ENCODE assay signal across 23 mouse cellular contexts in the genomic region with DNA sequence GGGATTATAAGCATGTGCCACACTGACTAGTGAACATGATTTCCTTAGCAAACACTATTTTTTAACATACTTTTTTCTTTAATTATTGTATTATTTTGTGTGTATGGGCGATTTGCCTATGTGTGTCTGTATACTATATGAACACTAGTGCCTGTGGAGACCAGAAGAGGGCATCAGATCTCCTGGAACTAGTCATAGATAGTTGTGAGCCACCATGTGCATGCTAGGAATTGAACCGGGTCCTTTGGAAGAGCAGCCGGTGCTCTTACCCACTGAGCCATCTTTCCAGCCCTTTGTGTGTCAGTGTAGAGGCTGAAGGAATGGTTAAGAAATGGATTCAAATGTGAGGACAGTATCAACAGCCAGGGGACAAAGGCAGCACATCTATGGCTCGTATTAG.
DNase-seq lines count a peak whose midpoint lies in the region; ATAC-seq and TF ChIP-seq lines count a peak whose summit lies in the region.
"Had no signal": no experiment of that assay in that cellular context is flagged by ENCODE, and none has a peak within 500 bp of the region (broad histone marks: within the 10 kb centered on the region; RNA-seq: fewer than 3 reads in every experiment).

No protein-coding gene starts in this region.

- intact Hi-C loops in left cerebral cortex, adult 2 months (cut with DNase I) = no loop called here

- WGBS in forebrain, postnatal 0 days = 90% methylated on average over 4 of the region's 4 CpGs
- WGBS in forebrain, embryonic 13.5 days = 78% methylated on average over 4 of the region's 4 CpGs
- whole genome bisulfite sequencing in intestine, postnatal 0 days = 84% methylated on average over 4 of the region's 4 CpGs
- WGBS in intestine, embryonic 15.5 days = 81% methylated on average over 4 of the region's 4 CpGs
- WGBS in lung, postnatal 0 days = 84% methylated on average over 4 of the region's 4 CpGs
- WGBS in lung, adult 2 months = 84% methylated on average over 4 of the region's 4 CpGs

- TF ChIP-seq CTCF in forebrain, postnatal 0 days (IDR thresholded peaks at IDR 0.05; ENCODE audit: low read depth) = peak; percentile 25; the same call in 1 of the 2 replicates
- peak; percentile 41 for TF ChIP-seq CTCF in intestine, postnatal 0 days (IDR thresholded peaks at IDR 0.05; ENCODE audit: low read depth)
- TF ChIP-seq CTCF in lung, postnatal 0 days (IDR thresholded peaks at IDR 0.05) = peak; percentile 42
- no peak for TF ChIP-seq CTCF in lung, adult 2 months (IDR thresholded peaks at IDR 0.05; ENCODE audit: insufficient read depth, low read length)
- no peak; the same call in 1 of the 2 replicates for TF ChIP-seq CTCF in left cerebral cortex, adult 2 months (IDR thresholded peaks at IDR 0.05)

- no peaks in the 10 kb centered on the region for H3K4me1 ChIP-seq in forebrain, postnatal 0 days (ENCODE audit: insufficient read depth)
- H3K4me1 ChIP-seq in forebrain, embryonic 13.5 days = no peaks in the 10 kb centered on the region
- no peaks in the 10 kb centered on the region for H3K4me1 ChIP-seq in intestine, postnatal 0 days (replicated peaks; ENCODE audit: control insufficient read depth, insufficient read depth, low read length)
- H3K4me1 ChIP-seq in intestine, embryonic 15.5 days (replicated peaks) = peaks cover 4% of the 10 kb centered on the region
- H3K4me1 ChIP-seq in lung, postnatal 0 days (ENCODE audit: insufficient read depth, low read depth, low read length) = no peaks in the 10 kb centered on the region
- no peaks in the 10 kb centered on the region for H3K4me1 ChIP-seq in lung, adult 2 months (ENCODE audit: control insufficient read depth, insufficient read depth, low read length)

- H3K36me3 ChIP-seq in forebrain, postnatal 0 days (ENCODE audit: insufficient read depth) = peaks cover 30% of the 10 kb centered on the region
- H3K36me3 ChIP-seq in forebrain, embryonic 13.5 days (ENCODE audit: poor library complexity, severe bottlenecking) = 0 out of 2 replicates have a peak, but pooled peaks cover 10% of the 10 kb centered on the region
- peaks cover 24% of the 10 kb centered on the region for H3K36me3 ChIP-seq in intestine, postnatal 0 days (ENCODE audit: control insufficient read depth, insufficient read depth)
- no peaks in the 10 kb centered on the region for H3K36me3 ChIP-seq in intestine, embryonic 15.5 days
- H3K36me3 ChIP-seq in lung, postnatal 0 days (ENCODE audit: insufficient read depth, low read length) = peaks cover 7% of the 10 kb centered on the region; the same call in 1 of the 2 replicates
- H3K36me3 ChIP-seq: stomach, embryonic 15.5 days had no signal

- H3K27me3 ChIP-seq in forebrain, postnatal 0 days (ENCODE audit: insufficient read depth, low read length) = no peaks in the 10 kb centered on the region
- H3K27me3 ChIP-seq in forebrain, embryonic 13.5 days = no peaks in the 10 kb centered on the region
- no peaks in the 10 kb centered on the region for H3K27me3 ChIP-seq in intestine, postnatal 0 days (replicated peaks; ENCODE audit: control insufficient read depth, insufficient read depth, low read length)
- H3K27me3 ChIP-seq in intestine, embryonic 15.5 days (replicated peaks) = no peaks in the 10 kb centered on the region
- H3K27me3 ChIP-seq in lung, postnatal 0 days (replicated peaks; ENCODE audit: insufficient read depth, low read length) = no peaks in the 10 kb centered on the region
- H3K27me3 ChIP-seq: heart, embryonic 15.5 days; megakaryocyte, embryonic 14.5 days; stomach, embryonic 15.5 days had no signal

- no peak for TF ChIP-seq EP300 in lung, postnatal 0 days (IDR thresholded peaks at IDR 0.05)

- H3K9me3 ChIP-seq in forebrain, postnatal 0 days (ENCODE audit: low read length) = no peaks in the 10 kb centered on the region
- H3K9me3 ChIP-seq in forebrain, embryonic 13.5 days (replicated peaks) = no peaks in the 10 kb centered on the region
- no peaks in the 10 kb centered on the region for H3K9me3 ChIP-seq in intestine, postnatal 0 days (ENCODE audit: control insufficient read depth)
- no peaks in the 10 kb centered on the region for H3K9me3 ChIP-seq in intestine, embryonic 15.5 days
- H3K9me3 ChIP-seq in lung, postnatal 0 days (ENCODE audit: low read length) = no peaks in the 10 kb centered on the region
- H3K9me3 ChIP-seq: heart, embryonic 15.5 days; megakaryocyte, embryonic 14.5 days; stomach, embryonic 15.5 days had no signal

- no peak overlapping the region for H3K4me2 ChIP-seq in forebrain, postnatal 0 days (ENCODE audit: low read depth)
- H3K4me2 ChIP-seq in forebrain, embryonic 13.5 days = no peak overlapping the region
- H3K4me2 ChIP-seq in intestine, postnatal 0 days (replicated peaks; ENCODE audit: low read depth) = no peak overlapping the region
- H3K4me2 ChIP-seq in intestine, embryonic 15.5 days (replicated peaks) = no peak overlapping the region
- no peak overlapping the region for H3K4me2 ChIP-seq in lung, postnatal 0 days (replicated peaks; ENCODE audit: low read depth, low read length)
- H3K4me2 ChIP-seq: heart, embryonic 15.5 days; hindbrain, embryonic 14.5 days; stomach, embryonic 15.5 days had no signal

- no peak for TF ChIP-seq POLR2A in lung, adult 2 months (IDR thresholded peaks at IDR 0.05; ENCODE audit: borderline replicate concordance, extremely low read depth, low read depth, low read length)

- DNase-seq in forebrain, postnatal 0 days = no peak
- DNase-seq in lung, postnatal 0 days (ENCODE audit: low spot score) = no peak
- DNase-seq in lung, adult 2 months = no peak
- peak; percentile 19 for DNase-seq in NIH3T3 (ENCODE audit: low read depth)
- no peak for DNase-seq in left cerebral cortex, adult 2 months (ENCODE audit: extremely low spot score in 1 of 2, low spot score in 2 of 2)
- DNase-seq: adrenal gland, adult 8-10 months; B cell, adult 2 months; cerebellum, postnatal 10 days; kidney, postnatal 10 days; left cerebral cortex, postnatal 4 days; liver; lung, postnatal 10 days; retina, postnatal 1 day; thymus, adult 2 months had no signal

- H3K9ac ChIP-seq in forebrain, postnatal 0 days = no peak overlapping the region
- H3K9ac ChIP-seq in forebrain, embryonic 13.5 days = no peak overlapping the region
- H3K9ac ChIP-seq in intestine, postnatal 0 days (ENCODE audit: low read depth, low read length) = no peak overlapping the region
- H3K9ac ChIP-seq in intestine, embryonic 15.5 days = no peak overlapping the region
- H3K9ac ChIP-seq in lung, postnatal 0 days (replicated peaks; ENCODE audit: low read depth) = no peak overlapping the region
- H3K9ac ChIP-seq: heart, embryonic 15.5 days; hindbrain, embryonic 14.5 days; stomach, embryonic 15.5 days had no signal

- ATAC-seq in forebrain, postnatal 0 days = no peak
- ATAC-seq in forebrain, embryonic 13.5 days = no peak
- no peak for ATAC-seq in intestine, postnatal 0 days
- ATAC-seq in intestine, embryonic 15.5 days = no peak
- no peak for ATAC-seq in lung, postnatal 0 days
- ATAC-seq: forebrain, embryonic 16.5 days; intestine, embryonic 16.5 days had no signal

- no peak overlapping the region for H3K27ac ChIP-seq in forebrain, postnatal 0 days (ENCODE audit: low read depth, low read length)
- no peak overlapping the region for H3K27ac ChIP-seq in forebrain, embryonic 13.5 days
- no peak overlapping the region for H3K27ac ChIP-seq in intestine, postnatal 0 days (ENCODE audit: low read depth, low read length)
- no peak overlapping the region for H3K27ac ChIP-seq in intestine, embryonic 15.5 days
- H3K27ac ChIP-seq in lung, postnatal 0 days (ENCODE audit: low read length) = no peak overlapping the region
- H3K27ac ChIP-seq in left cerebral cortex, adult 2 months = no peak overlapping the region
- H3K27ac ChIP-seq: heart, embryonic 15.5 days; hindbrain, embryonic 14.5 days; stomach, embryonic 15.5 days had no signal

- no peak overlapping the region for H3K4me3 ChIP-seq in forebrain, postnatal 0 days (ENCODE audit: low read depth, low read length)
- no peak overlapping the region for H3K4me3 ChIP-seq in forebrain, embryonic 13.5 days
- no peak overlapping the region for H3K4me3 ChIP-seq in intestine, postnatal 0 days (ENCODE audit: low read depth, low read length)
- H3K4me3 ChIP-seq in intestine, embryonic 15.5 days (replicated peaks) = no peak overlapping the region
- H3K4me3 ChIP-seq in lung, postnatal 0 days (ENCODE audit: low read depth, low read length) = no peak overlapping the region
- H3K4me3 ChIP-seq in lung, adult 2 months (replicated peaks; ENCODE audit: extremely low read depth, low read depth, low read length) = no peak overlapping the region
- no peak overlapping the region for H3K4me3 ChIP-seq in left cerebral cortex, adult 2 months
- H3K4me3 ChIP-seq: heart, embryonic 15.5 days; megakaryocyte, embryonic 14.5 days; stomach, embryonic 15.5 days had no signal

Comparison
In these comparisons a context has a peak if more than half of its experiments do, and no peak if none do; other contexts are left out.
1. CTCF ChIP-seq: peak in forebrain, postnatal 0 days (single experiment), intestine, postnatal 0 days (single experiment) and lung, postnatal 0 days (single experiment); none in lung, adult 2 months (single experiment) and left cerebral cortex, adult 2 months (single experiment).